Mouse (Mus musculus) heart, embryonic 13.5 days (tissue): ENCODE measurements around the gene Pcolce. TPM values are rescaled to one million over a fixed set of nuclear protein-coding genes. Genes with fewer than 3 reads are reported as not detected.

Experiments used
- ATAC-seq: fragments of 200-750 bp; cut with Nextera tagmentation; 2 replicates; pipeline ENCODE4 v1.8.0; 2017; ENCODE audit warnings: moderate TSS enrichment; ENCODE audit not compliant: insufficient number of reproducible peaks, low FRiP score, low TSS enrichment; ENCODE audit errors: extremely low read depth
- H3K27ac ChIP-seq: fragments of 300-500 bp; sonication (generic); replicated peaks from 2 replicates; pipeline ENCODE4 v1.5.1; 2015; ENCODE audit warnings: moderate library complexity, mild to moderate bottlenecking, inconsistent platforms
- H3K27me3 ChIP-seq: fragments of 300-500 bp; sonication (generic); replicated peaks from 2 replicates; pipeline ENCODE4 v1.6.1; 2015; ENCODE audit warnings: mild to moderate bottlenecking, inconsistent platforms
- H3K36me3 ChIP-seq: fragments of 300-500 bp; sonication (generic); 2 replicates; pipeline ENCODE4 v1.6.1; 2015; ENCODE audit warnings: mild to moderate bottlenecking, inconsistent platforms
- H3K4me1 ChIP-seq: fragments of 300-500 bp; sonication (generic); 2 replicates; pipeline ENCODE4 v1.6.1; 2015; ENCODE audit warnings: inconsistent platforms
- H3K4me2 ChIP-seq: fragments of 300-500 bp; sonication (generic); 2 replicates; pipeline ENCODE4 v1.6.1; 2015; ENCODE audit warnings: inconsistent platforms, mild to moderate bottlenecking, moderate library complexity
- H3K4me3 ChIP-seq: fragments of 300-500 bp; sonication (generic); 2 replicates; pipeline ENCODE4 v1.5.1; 2015; ENCODE audit warnings: moderate library complexity, mild to moderate bottlenecking, inconsistent platforms
- H3K9ac ChIP-seq: fragments of 300-500 bp; sonication (generic); 2 replicates; pipeline ENCODE4 v1.6.1; 2015; ENCODE audit warnings: inconsistent platforms, mild to moderate bottlenecking, moderate library complexity
- H3K9me3 ChIP-seq: fragments of 300-500 bp; sonication (generic); 2 replicates; pipeline ENCODE4 v1.6.1; 2016; ENCODE audit warnings: inconsistent platforms
- WGBS: fragments of 180-500 bp; shearing (Covaris S2); methylation state at CpG from one replicate; pipeline ENCODE4 v1.1.7; 2015; ENCODE audit warnings: mixed read lengths; 5-methylcytosine and 5-hydroxymethylcytosine counted together
- polyA plus RNA-seq: library from polyadenylated mRNA; unstranded; fragments of >200 nt; fragmentation: Nextera tagmentation; extraction: Ambion mirVana; gene quantifications from 2 replicates; pipeline ENCODE4 v1.2.1, GENCODE M21; 2015

Pcolce gene
- polyA plus RNA-seq, 1 experiment from 2014 or later = 113 TPM

GRCm38 (mm10) chr5:137608654-137609190 lies 4.9 kb downstream of the Pcolce start:
- H3K4me1 ChIP-seq = peaks cover 62% of the 10 kb centered on the region

DNA sequence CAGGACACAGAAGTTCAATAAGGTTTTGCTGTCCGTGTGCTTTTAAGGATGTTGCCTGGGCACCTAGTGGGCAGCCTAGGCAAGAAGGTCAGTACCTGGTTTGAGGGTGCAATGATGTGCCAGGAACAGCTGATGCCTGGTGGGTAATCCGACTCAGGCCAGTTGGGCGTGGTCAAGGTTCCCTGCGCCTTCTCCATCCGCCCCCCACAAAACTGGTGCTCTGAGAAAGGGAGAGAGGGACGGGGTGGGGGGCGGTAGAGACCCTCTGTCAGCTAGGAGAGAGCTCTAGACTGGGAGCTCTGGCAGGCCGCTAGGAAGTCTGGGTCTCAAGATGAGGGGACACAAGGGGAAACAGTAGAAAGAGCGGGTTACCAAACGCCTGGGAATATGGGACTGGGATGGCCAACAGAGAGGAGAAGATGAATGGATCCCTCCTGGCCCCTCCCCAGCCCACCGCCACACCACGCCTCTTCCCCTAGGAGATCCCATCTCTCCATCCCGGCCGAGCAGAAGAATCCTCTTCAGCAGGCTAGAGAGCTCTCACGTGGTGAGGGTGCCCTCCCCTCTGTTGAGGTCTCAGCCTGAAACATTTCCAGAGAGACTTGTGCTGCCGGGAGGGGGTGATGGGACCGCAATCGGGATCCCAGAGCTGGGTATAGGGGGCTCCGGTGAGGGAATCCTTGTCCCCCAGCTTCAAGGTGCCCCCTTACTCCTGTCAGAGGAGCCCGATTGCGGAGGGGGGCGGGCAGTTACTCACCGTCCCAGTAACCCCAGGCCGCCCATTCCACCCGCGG lies 5.5 kb downstream of the Pcolce start:
- 28% methylated on average over 26 of the region's 26 CpGs for WGBS
- Histone ChIP-seq H3K4me2 (peak overlapping the region; percentile 67), H3K9ac (peak overlapping the region; percentile 72), H3K27me3 (peaks cover 15% of the 10 kb centered on the region; the same call in 1 of the 2 replicates), H3K4me1 (peaks cover 62% of the 10 kb centered on the region), H3K4me3 (peak overlapping the region; percentile 31), H3K36me3 (peaks cover 43% of the 10 kb centered on the region), H3K27ac (no peak overlapping the region), H3K9me3 (no peaks in the 10 kb centered on the region)
- ATAC-seq = no peak

More at GRCm38 (mm10) chr5:137608654-137609190, 4.9 kb downstream of the Pcolce start:
- H3K9me3 ChIP-seq = no peaks in the 10 kb centered on the region
- no peak for ATAC-seq
- peak overlapping the region; percentile 67 for H3K4me2 ChIP-seq
- H3K27me3 ChIP-seq = peaks cover 15% of the 10 kb centered on the region; the same call in 1 of the 2 replicates
- H3K4me3 ChIP-seq = peak overlapping the region; percentile 31
- H3K9ac ChIP-seq = peak overlapping the region; percentile 72
- 28% methylated on average over 23 of the region's 23 CpGs for WGBS
- H3K27ac ChIP-seq = no peak overlapping the region
- peaks cover 43% of the 10 kb centered on the region for H3K36me3 ChIP-seq

DNA sequence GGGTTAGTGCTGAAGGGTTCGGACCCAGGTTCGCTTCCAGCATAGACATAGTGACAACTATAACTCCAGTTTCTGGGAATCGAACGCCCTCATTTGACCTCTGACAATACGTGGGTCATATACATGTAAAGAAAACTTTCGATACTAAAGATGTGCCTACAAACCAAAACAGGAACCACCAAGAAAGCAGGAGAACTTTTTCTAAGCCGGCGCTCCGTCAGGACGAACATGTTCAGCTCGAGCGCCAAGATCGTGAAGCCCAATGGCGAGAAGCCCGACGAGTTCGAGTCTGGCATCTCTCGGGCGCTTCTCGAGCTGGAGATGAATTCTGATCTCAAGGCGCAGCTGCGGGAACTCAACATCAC lies 12.2 kb downstream of the Pcolce start:
- H3K4me1 ChIP-seq = peaks cover 34% of the 10 kb centered on the region
- under 1% methylated on average over 22 of the region's 22 CpGs for WGBS
- H3K27ac ChIP-seq = peak overlapping the region; percentile 87

GRCm38 (mm10) chr5:137600619-137601364 lies 12.8 kb downstream of the Pcolce start, which contains the start of gene Mospd3:
Mospd3 (minus strand) TSS chr5:137601058.
- no peaks in the 10 kb centered on the region for H3K27me3 ChIP-seq
- peaks cover 34% of the 10 kb centered on the region for H3K4me1 ChIP-seq
- peak within 1 kb of the TSS; percentile 87 for H3K27ac ChIP-seq
- peak within 1 kb of the TSS; percentile 72 for H3K4me3 ChIP-seq
- peak within 1 kb of the TSS; percentile 87 for H3K9ac ChIP-seq
- peak; percentile 92 for ATAC-seq
- no peaks in the 10 kb centered on the region for H3K9me3 ChIP-seq
- peak within 1 kb of the TSS; percentile 80 for H3K4me2 ChIP-seq
- WGBS = under 1% methylated on average over 41 of the region's 41 CpGs
- peaks cover 42% of the 10 kb centered on the region for H3K36me3 ChIP-seq

More for the DNA sequence above, 12.2 kb downstream of the Pcolce start:
- H3K9me3 ChIP-seq = no peaks in the 10 kb centered on the region
- no peaks in the 10 kb centered on the region for H3K27me3 ChIP-seq
- ATAC-seq = no peak
- H3K9ac ChIP-seq = peak overlapping the region; percentile 86
- H3K4me3 ChIP-seq = peak overlapping the region; percentile 72
- H3K36me3 ChIP-seq = peaks cover 46% of the 10 kb centered on the region
- H3K4me2 ChIP-seq = peak overlapping the region; percentile 80

DNA sequence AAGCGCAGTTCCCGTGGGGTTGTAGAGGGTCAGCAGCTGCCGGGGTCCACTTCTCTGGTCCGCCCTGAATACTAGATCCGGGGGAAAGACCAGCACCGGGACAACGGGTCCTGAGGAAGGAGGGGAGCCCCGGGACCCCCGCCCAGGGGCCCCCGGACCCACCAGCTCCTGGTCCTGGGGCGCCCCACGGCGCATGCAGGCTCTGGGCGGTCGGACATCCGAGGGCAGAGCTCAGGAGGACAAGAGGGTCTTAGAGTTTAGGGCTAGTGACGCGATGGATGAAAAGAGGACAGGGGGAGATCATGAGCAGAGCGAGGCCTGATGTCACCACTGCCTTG lies 13.3 kb downstream of the Pcolce start:
- WGBS = under 1% methylated on average over 19 of the region's 19 CpGs

GRCm38 (mm10) chr5:137599600-137599999 lies 14.0 kb downstream of the Pcolce start:
- Histone ChIP-seq H3K4me3 (peak overlapping the region; percentile 72), H3K36me3 (peaks cover 33% of the 10 kb centered on the region), H3K9me3 (no peaks in the 10 kb centered on the region), H3K27ac (no peak overlapping the region), H3K27me3 (no peaks in the 10 kb centered on the region), H3K9ac (peak overlapping the region; percentile 87), H3K4me2 (peak overlapping the region; percentile 80), H3K4me1 (peaks cover 34% of the 10 kb centered on the region)
- no peak for ATAC-seq
- WGBS = 54% methylated on average over 9 of the region's 9 CpGs

More for the DNA sequence above, 13.3 kb downstream of the Pcolce start:
- peak overlapping the region; percentile 87 for H3K9ac ChIP-seq
- H3K27me3 ChIP-seq = no peaks in the 10 kb centered on the region
- peak overlapping the region; percentile 72 for H3K4me3 ChIP-seq
- 0 out of 2 replicates have a peak overlapping the region, but pooled peaks have one; percentile 87 for H3K27ac ChIP-seq
- peak; percentile 63; the same call in 1 of the 2 replicates for ATAC-seq
- H3K9me3 ChIP-seq = no peaks in the 10 kb centered on the region
- H3K36me3 ChIP-seq = peaks cover 40% of the 10 kb centered on the region
- peaks cover 34% of the 10 kb centered on the region for H3K4me1 ChIP-seq
- peak overlapping the region; percentile 80 for H3K4me2 ChIP-seq

GRCm38 (mm10) chr5:137598100-137598826 lies 15.3 kb downstream of the Pcolce start:
- H3K4me3 ChIP-seq = no peak overlapping the region
- no peaks in the 10 kb centered on the region for H3K27me3 ChIP-seq
- peaks cover 27% of the 10 kb centered on the region for H3K4me1 ChIP-seq
- no peak overlapping the region for H3K9ac ChIP-seq
- no peak for ATAC-seq
- H3K27ac ChIP-seq = no peak overlapping the region
- H3K36me3 ChIP-seq = peaks cover 25% of the 10 kb centered on the region
- H3K4me2 ChIP-seq = no peak overlapping the region
- WGBS = 54% methylated on average over 2 of the region's 2 CpGs
- no peaks in the 10 kb centered on the region for H3K9me3 ChIP-seq

- Histone ChIP-seq H3K27me3 (no peaks in the 10 kb centered on the region), H3K4me1 (peaks cover 21% of the 10 kb centered on the region), H3K4me2 (no peak overlapping the region), H3K9me3 (no peaks in the 10 kb centered on the region), H3K9ac (no peak overlapping the region), H3K27ac (no peak overlapping the region), H3K36me3 (peaks cover 25% of the 10 kb centered on the region), H3K4me3 (no peak overlapping the region)
- 92% methylated on average over 6 of the region's 6 CpGs for WGBS
- no peak for ATAC-seq
Measured at GRCm38 (mm10) chr5:137597625-137598024, 16.0 kb downstream of the Pcolce start.

DNA sequence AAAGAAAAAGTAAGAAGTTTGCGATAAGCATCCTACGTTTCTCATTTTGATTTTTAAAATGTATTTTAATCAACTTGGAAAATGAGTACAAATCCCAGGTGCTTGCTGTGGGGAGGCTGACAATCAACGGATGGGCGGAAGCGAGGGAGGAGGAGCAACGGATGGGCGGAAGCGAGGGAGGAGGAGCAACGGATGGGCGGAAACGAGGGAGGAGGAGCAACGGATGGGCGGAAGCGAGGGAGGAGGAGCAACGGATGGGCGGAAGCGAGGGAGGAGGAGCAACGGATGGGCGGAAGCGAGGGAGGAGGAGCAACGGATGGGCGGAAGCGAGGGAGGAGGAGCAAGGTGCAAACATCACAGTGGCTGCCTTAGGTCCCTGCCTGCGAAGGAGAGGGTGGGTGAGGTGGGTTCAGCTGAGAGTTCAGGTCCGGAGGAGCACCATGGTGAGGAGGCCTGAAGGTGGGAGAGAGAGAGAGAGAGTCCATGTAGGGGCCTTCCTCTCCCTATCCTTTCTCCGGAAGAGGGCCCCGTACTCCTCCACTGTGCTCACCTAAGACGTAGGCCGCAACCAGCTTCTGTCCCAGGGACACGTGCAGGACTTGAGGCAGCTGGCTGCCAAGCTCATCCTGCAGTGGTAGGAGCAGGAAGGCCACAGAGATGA lies 16.9 kb downstream of the Pcolce start:
- Histone ChIP-seq H3K9ac (no peak overlapping the region), H3K36me3 (peaks cover 25% of the 10 kb centered on the region), H3K9me3 (no peaks in the 10 kb centered on the region), H3K4me2 (peak overlapping the region; percentile 33), H3K27ac (no peak overlapping the region), H3K27me3 (no peaks in the 10 kb centered on the region), H3K4me3 (0 out of 2 replicates have a peak overlapping the region, but pooled peaks have one; percentile 6), H3K4me1 (peaks cover 13% of the 10 kb centered on the region)
- no peak for ATAC-seq
- 34% methylated on average over 30 of the region's 30 CpGs for WGBS

GRCm38 (mm10) chr5:137595921-137596320 lies 17.7 kb downstream of the Pcolce start:
- Histone ChIP-seq H3K27ac (no peak overlapping the region), H3K4me3 (no peak overlapping the region), H3K36me3 (peaks cover 25% of the 10 kb centered on the region), H3K4me1 (peaks cover 12% of the 10 kb centered on the region), H3K9ac (no peak overlapping the region), H3K27me3 (no peaks in the 10 kb centered on the region), H3K4me2 (no peak overlapping the region), H3K9me3 (no peaks in the 10 kb centered on the region)
- ATAC-seq = no peak
- 72% methylated on average over 7 of the region's 7 CpGs for WGBS
